Mouse (Mus musculus) intestine, postnatal 0 days (tissue): Measurements from ENCODE around the gene Gm10310. TPM values are rescaled to one million over a fixed set of nuclear protein-coding genes. Genes with fewer than 3 reads are reported as not detected.
"Not testable (repeated sequence)": the region's sequence is repeated elsewhere in the genome, so short reads cannot be mapped to it uniquely, and the experiment has no call there.

Experiments used
- ATAC-seq: fragments of 200-750 bp; cut with Nextera tagmentation; 2 replicates; pipeline ENCODE4 v1.8.0; 2017; ENCODE audit warnings: mild to moderate bottlenecking, moderate TSS enrichment, moderate library complexity
- H3K27ac ChIP-seq: fragments of 300-500 bp; sonication (generic); 2 replicates; pipeline ENCODE4 v1.5.1; 2014; ENCODE audit warnings: mild to moderate bottlenecking, low read depth, low read length, moderate library complexity
- H3K27me3 ChIP-seq: fragments of 300-500 bp; sonication (generic); replicated peaks from 2 replicates; pipeline ENCODE4 v1.6.1; 2014; ENCODE audit warnings: low read length, mixed read lengths; ENCODE audit not compliant: control insufficient read depth, insufficient read depth
- H3K36me3 ChIP-seq: fragments of 300-500 bp; sonication (generic); 2 replicates; pipeline ENCODE4 v1.6.1; 2014; ENCODE audit warnings: mild to moderate bottlenecking, moderate library complexity; ENCODE audit not compliant: control insufficient read depth, insufficient read depth
- H3K4me1 ChIP-seq: fragments of 300-500 bp; sonication (generic); replicated peaks from 2 replicates; pipeline ENCODE4 v1.6.1; 2014; ENCODE audit warnings: antibody characterized with exemption, low read length, mixed read lengths; ENCODE audit not compliant: control insufficient read depth, insufficient read depth
- H3K4me2 ChIP-seq: fragments of 300-500 bp; sonication (generic); replicated peaks from 2 replicates; pipeline ENCODE4 v1.6.1; 2014; ENCODE audit warnings: low read depth, mild to moderate bottlenecking, moderate library complexity
- H3K4me3 ChIP-seq: fragments of 300-500 bp; sonication (generic); 2 replicates; pipeline ENCODE4 v1.5.1; 2014; ENCODE audit warnings: low read depth, low read length
- H3K9ac ChIP-seq: fragments of 300-500 bp; sonication (generic); 2 replicates; pipeline ENCODE4 v1.6.1; 2014; ENCODE audit warnings: mild to moderate bottlenecking, low read depth, low read length
- H3K9me3 ChIP-seq: fragments of 300-500 bp; sonication (generic); 2 replicates; pipeline ENCODE4 v1.6.1; 2016; ENCODE audit warnings: mixed run types; ENCODE audit not compliant: control insufficient read depth
- CTCF ChIP-seq: sonication (generic); IDR thresholded peaks from 2 replicates; pipeline ENCODE4 v1.5.1; 2016; ENCODE audit warnings: low read depth, mild to moderate bottlenecking, control low read depth, antibody characterized with exemption, moderate library complexity
- WGBS: fragments of 180-500 bp; shearing (Covaris S2); extraction: QIAGEN DNeasy Blood & Tissue Kit; methylation state at CpG from one replicate; pipeline ENCODE4 v1.1.7; 2014; 5-methylcytosine and 5-hydroxymethylcytosine counted together
- polyA plus RNA-seq: library from polyadenylated mRNA; unstranded; fragments of >200 nt; fragmentation: Nextera tagmentation; extraction: Ambion mirVana; gene quantifications from 2 replicates; pipeline ENCODE4 v1.2.1, GENCODE M21; 2015

The Gm10310 gene
- not detected in 2 replicates for polyA plus RNA-seq

GRCm38 (mm10) chr10:129984962-129985361 is at the start of gene Gm10310:
Gene Gm10310 (minus strand): TSS chr10:129985062.
- no CpG with 5 or more reads among the region's 1 CpGs for WGBS
- H3K9me3 ChIP-seq, ATAC-seq: not testable (repeated sequence)

GRCm38 (mm10) chr10:130030048-130030447 is 45.2 kb upstream of the Gm10310 start, which contains the start of gene Olfr821:
Gene Olfr821 (plus strand): TSS chr10:130030348.
- Histone ChIP-seq H3K9ac (no peak within 1 kb of the TSS), H3K27me3 (no peaks in the 10 kb centered on the region), H3K36me3 (no peaks in the 10 kb centered on the region), H3K4me2 (no peak within 1 kb of the TSS), H3K4me1 (no peaks in the 10 kb centered on the region), H3K9me3 (no peaks in the 10 kb centered on the region), H3K4me3 (no peak within 1 kb of the TSS), H3K27ac (no peak within 1 kb of the TSS)
- no peak for ATAC-seq
- no peak for TF ChIP-seq CTCF

More at GRCm38 (mm10) chr10:129984962-129985361, at the start of gene Gm10310:
- not testable (repeated sequence) for H3K27me3 ChIP-seq, H3K27ac ChIP-seq, H3K4me1 ChIP-seq, H3K4me3 ChIP-seq, H3K9ac ChIP-seq, H3K4me2 ChIP-seq, H3K36me3 ChIP-seq

- Histone ChIP-seq H3K4me1 (no peaks in the 10 kb centered on the region), H3K9me3 (no peaks in the 10 kb centered on the region), H3K27me3 (no peaks in the 10 kb centered on the region), H3K4me2 (no peak within 1 kb of the TSS), H3K9ac (no peak within 1 kb of the TSS), H3K27ac (no peak within 1 kb of the TSS), H3K4me3 (no peak within 1 kb of the TSS), H3K36me3 (no peaks in the 10 kb centered on the region)
- TF ChIP-seq CTCF, result no peak
- no peak for ATAC-seq
Measured at GRCm38 (mm10) chr10:130012321-130012720, 27.5 kb upstream of the Gm10310 start, which contains the start of gene Olfr820. Gene Olfr820 (plus strand): TSS chr10:130012621.

- not testable (repeated sequence) for H3K4me2 ChIP-seq, H3K9ac ChIP-seq
- 88% methylated on average over 4 of the region's 4 CpGs for WGBS
Measured at GRCm38 (mm10) chr10:130005366-130005765, 20.5 kb upstream of the Gm10310 start.

GRCm38 (mm10) chr10:130004104-130004503 is 19.2 kb upstream of the Gm10310 start:
- H3K4me3 ChIP-seq, H3K27ac ChIP-seq, H3K4me2 ChIP-seq, H3K27me3 ChIP-seq, H3K4me1 ChIP-seq, ATAC-seq, H3K9me3 ChIP-seq, H3K9ac ChIP-seq, H3K36me3 ChIP-seq: not testable (repeated sequence)
- 84% methylated on average over 4 of the region's 4 CpGs for WGBS

More at GRCm38 (mm10) chr10:130005366-130005765, 20.5 kb upstream of the Gm10310 start:
- H3K4me3 ChIP-seq, ATAC-seq, H3K27ac ChIP-seq, H3K4me1 ChIP-seq, H3K36me3 ChIP-seq, H3K9me3 ChIP-seq, H3K27me3 ChIP-seq: not testable (repeated sequence)

- not testable (repeated sequence) for ATAC-seq, H3K9me3 ChIP-seq, H3K4me1 ChIP-seq, H3K9ac ChIP-seq, H3K36me3 ChIP-seq, H3K4me3 ChIP-seq, H3K4me2 ChIP-seq, H3K27ac ChIP-seq, H3K27me3 ChIP-seq
- no CpG with 5 or more reads among the region's 3 CpGs for WGBS
Measured at GRCm38 (mm10) chr10:129981867-129982266, 3.0 kb downstream of the Gm10310 start.

GRCm38 (mm10) chr10:129976040-129976439 is 8.8 kb downstream of the Gm10310 start, which contains the start of gene Olfr247:
Gene Olfr247 (minus strand): TSS chr10:129976140.
- WGBS, result no CpG with 5 or more reads among the region's 2 CpGs
- H3K36me3 ChIP-seq, H3K9me3 ChIP-seq, ATAC-seq, H3K4me2 ChIP-seq, H3K4me1 ChIP-seq, H3K27ac ChIP-seq, H3K9ac ChIP-seq, H3K27me3 ChIP-seq, H3K4me3 ChIP-seq: not testable (repeated sequence)

- not testable (repeated sequence) for H3K4me2 ChIP-seq, H3K27me3 ChIP-seq, H3K27ac ChIP-seq, ATAC-seq, H3K9ac ChIP-seq, H3K4me1 ChIP-seq, H3K4me3 ChIP-seq, H3K9me3 ChIP-seq, H3K36me3 ChIP-seq
- no CpG with 5 or more reads among the region's 3 CpGs for WGBS
Measured at GRCm38 (mm10) chr10:129972994-129973393, 11.9 kb downstream of the Gm10310 start.

- 76% methylated on average over 2 of the region's 2 CpGs for WGBS
- H3K27ac ChIP-seq, H3K27me3 ChIP-seq, H3K9me3 ChIP-seq, H3K36me3 ChIP-seq, ATAC-seq, H3K9ac ChIP-seq, H3K4me1 ChIP-seq, H3K4me2 ChIP-seq, H3K4me3 ChIP-seq: not testable (repeated sequence)
Measured at GRCm38 (mm10) chr10:129967166-129967565, 17.7 kb downstream of the Gm10310 start, which contains the start of gene Olfr819. Gene Olfr819 (minus strand): TSS chr10:129967266.
